Mouse (Mus musculus) liver, embryonic 14.5 days (tissue): ENCODE results near the gene Zfp92. TPM values are rescaled to one million over a fixed set of nuclear protein-coding genes. Genes with fewer than 3 reads are reported as not detected.
"Not testable (repeated sequence)": the region's sequence is repeated elsewhere in the genome, so short reads cannot be mapped to it uniquely, and the experiment has no call there.

Experiments used
- ATAC-seq: fragments of 200-750 bp; cut with Nextera tagmentation; 2 replicates; pipeline ENCODE4 v1.8.0; 2017; ENCODE audit warnings: moderate number of reproducible peaks, mild to moderate bottlenecking, moderate library complexity; ENCODE audit not compliant: insufficient read depth
- DNase-seq, 3 experiments: peaks; one replicate each; pipeline ENCODE4 v3.0.0-alpha.2; 2012 to 2013; ENCODE audit warnings: low read depth in 3 of 3, low spot score in 3 of 3
- H3K27ac ChIP-seq: fragments of 300-500 bp; sonication (generic); 2 replicates; pipeline ENCODE4 v1.5.1; 2014; ENCODE audit warnings: moderate library complexity, mild to moderate bottlenecking, control low read depth, inconsistent platforms
- H3K27me3 ChIP-seq: fragments of 300-500 bp; sonication (generic); 2 replicates; pipeline ENCODE4 v1.6.1; 2014; ENCODE audit warnings: mild to moderate bottlenecking, low read length, moderate library complexity; ENCODE audit not compliant: control insufficient read depth, insufficient read depth
- H3K36me3 ChIP-seq: fragments of 300-500 bp; sonication (generic); replicated peaks from 2 replicates; pipeline ENCODE4 v1.6.1; 2014; ENCODE audit warnings: low read depth; ENCODE audit not compliant: control insufficient read depth, insufficient read depth
- H3K4me1 ChIP-seq, 2 experiments: fragments of 200-500 bp in 1 of 2; fragments of 300-500 bp in 1 of 2; sonication (generic) in 1 of 2; replicated peaks; 2 replicates each; pipeline ENCODE4 v1.6.1; 2012 to 2014; ENCODE audit warnings: antibody characterized with exemption in 1 of 2, inconsistent platforms in 1 of 2, low read length in 1 of 2; ENCODE audit not compliant: control insufficient read depth in 2 of 2, insufficient read depth in 2 of 2
- H3K4me2 ChIP-seq: fragments of 300-500 bp; sonication (generic); 2 replicates; pipeline ENCODE4 v1.6.1; 2014; ENCODE audit warnings: low read depth, mild to moderate bottlenecking, control low read depth, moderate library complexity
- H3K4me3 ChIP-seq, 2 experiments: fragments of 200-500 bp in 1 of 2; fragments of 300-500 bp in 1 of 2; sonication (generic) in 1 of 2; 2 replicates each; pipeline ENCODE4 v1.5.1; 2012 to 2014; ENCODE audit warnings: low read depth in 2 of 2, low read length in 2 of 2, mild to moderate bottlenecking in 2 of 2, control low read depth in 1 of 2, inconsistent platforms in 1 of 2, moderate library complexity in 1 of 2; ENCODE audit not compliant: insufficient read depth in 1 of 2
- H3K9ac ChIP-seq: fragments of 300-500 bp; sonication (generic); replicated peaks from 2 replicates; pipeline ENCODE4 v1.6.1; 2014; ENCODE audit warnings: mild to moderate bottlenecking, control low read depth, moderate library complexity
- H3K9me3 ChIP-seq: fragments of 300-500 bp; sonication (generic); 2 replicates; pipeline ENCODE4 v1.6.1; 2016; ENCODE audit warnings: low read length, mixed read lengths; ENCODE audit not compliant: control insufficient read depth
- CTCF ChIP-seq: IDR thresholded peaks from 2 replicates; pipeline ENCODE4 v1.5.1; 2016; ENCODE audit warnings: antibody characterized with exemption, low read depth, control low read depth
- EP300 ChIP-seq: IDR thresholded peaks from 2 replicates; pipeline ENCODE4 v1.6.1; 2016; ENCODE audit warnings: antibody characterized with exemption, low read depth
- WGBS: fragments of 180-500 bp; shearing (Covaris S2); extraction: QIAGEN DNeasy Blood & Tissue Kit; methylation state at CpG from one replicate; pipeline ENCODE4 v1.1.7; 2014; ENCODE audit not compliant: insufficient replicate concordance; 5-methylcytosine and 5-hydroxymethylcytosine counted together
- polyA plus RNA-seq, 2 experiments: library from polyadenylated mRNA; depleted of rRNA in 1 of 2; stranded (reverse) in 1 of 2; unstranded in 1 of 2; fragments of >200 nt; fragmentation: Nextera tagmentation in 1 of 2; extraction: Ambion mirVana in 1 of 2; gene quantifications; 2 replicates each; pipeline versions ENCODE4 v1.2.1 to v1.2.3; 2012 to 2014

Gene Zfp92
- polyA plus RNA-seq, 2 experiments: 0.01 TPM; not detected in 1

DNA sequence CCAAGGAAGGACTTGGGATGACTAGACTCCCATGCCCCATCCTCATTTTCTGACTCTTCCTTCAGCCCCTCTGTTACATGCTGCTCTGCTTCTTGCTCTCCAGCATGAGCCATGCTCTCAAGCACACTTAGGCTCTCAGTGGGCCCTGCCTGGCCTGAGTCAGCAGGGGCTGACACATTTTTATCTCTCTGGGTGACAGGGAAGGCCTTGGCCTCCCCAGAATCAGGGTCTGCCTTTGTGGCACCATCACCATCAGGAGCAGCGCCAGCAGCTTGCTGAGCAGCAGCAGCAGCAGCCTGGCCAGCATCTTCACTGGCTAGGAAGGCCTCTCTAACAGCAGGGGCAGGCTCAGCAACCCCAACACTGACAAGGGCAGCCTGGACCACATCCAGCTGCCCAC lies 14.4 kb upstream of the Zfp92 start:
- H3K9ac ChIP-seq: no peak overlapping the region
- WGBS: 73% methylated on average over 1 of the region's 1 CpGs
- DNase-seq: no peak
- H3K4me2 ChIP-seq: no peak overlapping the region
- no peaks in the 10 kb centered on the region for H3K9me3 ChIP-seq
- no peak for ATAC-seq
- TF ChIP-seq EP300 (no peak), CTCF (no peak)
- H3K36me3 ChIP-seq: no peaks in the 10 kb centered on the region
- H3K27me3 ChIP-seq: no peaks in the 10 kb centered on the region
- no peak overlapping the region for H3K4me3 ChIP-seq
- no peaks in the 10 kb centered on the region for H3K4me1 ChIP-seq
- no peak overlapping the region for H3K27ac ChIP-seq

- not testable (repeated sequence) for ATAC-seq, H3K9ac ChIP-seq, H3K36me3 ChIP-seq, H3K27me3 ChIP-seq, H3K4me1 ChIP-seq, H3K4me3 ChIP-seq, H3K27ac ChIP-seq, DNase-seq, H3K4me2 ChIP-seq, H3K9me3 ChIP-seq
- WGBS: 38% methylated on average over 1 of the region's 2 CpGs
Observed at GRCm38 (mm10) chrX:73398636-73399035, 12.3 kb upstream of the Zfp92 start, which contains the start of gene Gm18336. Gene Gm18336, minus strand, starts transcription at chrX:73398736.

DNA sequence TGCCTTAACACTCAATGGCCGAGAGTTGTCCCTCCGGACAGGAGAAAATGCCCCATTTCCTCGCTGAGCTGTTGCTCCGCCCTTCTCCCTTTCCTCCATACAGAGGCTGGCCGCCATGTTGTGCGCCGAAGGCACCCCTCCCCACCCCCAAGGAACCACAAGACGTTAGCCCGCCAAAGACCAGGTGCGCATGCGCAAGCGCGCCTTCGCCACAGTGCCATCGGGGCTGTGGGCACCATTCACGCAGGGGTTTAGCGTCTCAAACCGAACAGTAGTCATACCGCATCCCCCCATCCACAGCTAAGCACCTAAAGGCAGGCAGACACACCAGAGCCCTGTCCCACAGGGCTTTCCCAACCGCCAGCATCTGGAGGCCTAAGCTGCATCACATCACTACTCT lies 9.9 kb upstream of the Zfp92 start:
- TF ChIP-seq EP300 (no peak), CTCF (no peak)
- Histone ChIP-seq H3K4me3 (no peak overlapping the region), H3K9me3 (no peaks in the 10 kb centered on the region), H3K4me2 (no peak overlapping the region), H3K27me3 (no peaks in the 10 kb centered on the region), H3K36me3 (no peaks in the 10 kb centered on the region), H3K27ac (no peak overlapping the region), H3K4me1 (no peaks in the 10 kb centered on the region), H3K9ac (no peak overlapping the region)
- DNase-seq (no peak), ATAC-seq (no peak)
- WGBS: 77% methylated on average over 20 of the region's 20 CpGs

DNA sequence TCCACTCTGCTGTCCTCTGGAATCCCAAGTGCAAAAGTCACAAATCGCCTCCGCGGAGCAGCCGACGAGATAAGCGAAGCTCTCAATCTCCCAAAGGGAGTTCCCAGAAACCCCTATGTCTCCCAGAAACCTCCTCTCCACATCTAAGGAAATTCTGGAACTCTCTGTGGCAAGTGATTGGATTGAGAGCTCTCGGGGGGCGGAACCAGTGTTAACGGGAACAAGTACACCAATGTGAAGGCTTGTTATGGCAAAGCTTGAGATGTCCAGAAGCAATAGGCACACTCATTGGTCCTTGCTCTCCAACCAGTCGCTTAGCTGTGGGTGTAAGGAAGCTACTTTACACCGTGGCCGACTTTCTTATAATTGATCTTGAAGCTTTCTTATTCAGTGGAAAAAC lies 9.3 kb upstream of the Zfp92 start:
- Histone ChIP-seq H3K36me3 (no peaks in the 10 kb centered on the region), H3K4me1 (no peaks in the 10 kb centered on the region), H3K9ac (no peak overlapping the region), H3K4me2 (no peak overlapping the region), H3K4me3 (no peak overlapping the region), H3K9me3 (no peaks in the 10 kb centered on the region), H3K27me3 (no peaks in the 10 kb centered on the region), H3K27ac (no peak overlapping the region)
- DNase-seq: no peak
- WGBS: 89% methylated on average over 12 of the region's 12 CpGs
- ATAC-seq: no peak
- TF ChIP-seq CTCF (no peak), EP300 (no peak)

DNA sequence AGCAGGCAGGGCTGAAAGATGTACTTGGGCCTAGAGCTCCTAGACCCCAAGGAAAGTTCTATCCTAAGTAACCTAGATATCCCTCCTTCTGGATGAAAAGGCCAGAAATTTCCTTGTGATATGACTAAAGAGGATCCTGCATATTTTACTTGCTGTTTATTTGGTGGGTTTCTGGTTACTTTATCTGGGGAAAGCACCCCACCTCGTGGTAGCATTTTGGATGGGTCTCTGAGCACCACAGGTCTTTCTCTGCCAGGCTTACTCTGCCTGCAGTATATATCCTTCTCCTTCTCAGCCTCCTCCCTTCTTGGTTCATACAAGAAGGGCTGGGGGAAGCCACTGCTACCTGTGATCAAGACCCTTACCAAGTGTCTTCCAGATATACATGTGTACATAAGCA lies 1.9 kb downstream of the Zfp92 start:
- Histone ChIP-seq H3K4me3 (no peak overlapping the region), H3K9ac (no peak overlapping the region), H3K4me1 (no peaks in the 10 kb centered on the region), H3K27me3 (no peaks in the 10 kb centered on the region), H3K27ac (no peak overlapping the region), H3K4me2 (no peak overlapping the region), H3K9me3 (no peaks in the 10 kb centered on the region), H3K36me3 (no peaks in the 10 kb centered on the region)
- TF ChIP-seq EP300: no peak
- TF ChIP-seq CTCF: no peak
- DNase-seq: no peak
- ATAC-seq: no peak
- 6% methylated on average over 1 of the region's 1 CpGs for WGBS

GRCm38 (mm10) chrX:73430036-73430435 lies 19.1 kb downstream of the Zfp92 start:
- 63% methylated on average over 2 of the region's 2 CpGs for WGBS
- no peak overlapping the region for H3K27ac ChIP-seq
- DNase-seq: no peak

More at GRCm38 (mm10) chrX:73430036-73430435, 19.1 kb downstream of the Zfp92 start:
- Histone ChIP-seq H3K27me3 (no peaks in the 10 kb centered on the region), H3K9me3 (no peaks in the 10 kb centered on the region), H3K9ac (no peak overlapping the region), H3K4me3 (no peak overlapping the region), H3K4me2 (no peak overlapping the region), H3K36me3 (no peaks in the 10 kb centered on the region), H3K4me1 (no peaks in the 10 kb centered on the region)
- ATAC-seq: no peak
- TF ChIP-seq EP300 (no peak), CTCF (no peak; the same call in 1 of the 2 replicates)
